Mouse (Mus musculus): ENCODE data around the gene Slc35f3. TPM values are rescaled to one million over a fixed set of nuclear protein-coding genes. Genes with fewer than 3 reads are reported as not detected.

Slc35f3 gene
- polyA plus RNA-seq, 1 experiment from 2014 or later = 1.5 TPM

- no peaks in the 10 kb centered on the region for H3K27me3 ChIP-seq (replicated peaks)
- 27% methylated on average over 1 of the region's 1 CpGs for WGBS
- no peak overlapping the region; the same call in 1 of the 2 replicates for H3K27ac ChIP-seq
- H3K9ac ChIP-seq = no peak overlapping the region
- no peak for ATAC-seq (ENCODE audit: insufficient read depth, low FRiP score, low read depth)
- H3K4me3 ChIP-seq (replicated peaks) = no peak overlapping the region
- no peak overlapping the region for H3K4me2 ChIP-seq
- H3K4me1 ChIP-seq = no peaks in the 10 kb centered on the region
- H3K9me3 ChIP-seq = no peaks in the 10 kb centered on the region
- no peaks in the 10 kb centered on the region for H3K36me3 ChIP-seq
Measured at GRCm38 (mm10) chr8:126341200-126341599, 42.8 kb downstream of the Slc35f3 start.

GRCm38 (mm10) chr8:126343427-126343826 is 45.1 kb downstream of the Slc35f3 start:
- Histone ChIP-seq H3K27ac (no peak overlapping the region), H3K36me3 (no peaks in the 10 kb centered on the region), H3K27me3 (replicated peaks) (no peaks in the 10 kb centered on the region), H3K9ac (no peak overlapping the region), H3K9me3 (no peaks in the 10 kb centered on the region), H3K4me3 (replicated peaks) (no peak overlapping the region), H3K4me1 (no peaks in the 10 kb centered on the region), H3K4me2 (no peak overlapping the region)
- 78% methylated on average over 5 of the region's 5 CpGs for WGBS
- ATAC-seq (ENCODE audit: insufficient read depth, low FRiP score, low read depth) = no peak

GRCm38 (mm10) chr8:126345100-126345499 is 46.7 kb downstream of the Slc35f3 start:
- Histone ChIP-seq H3K27me3 (replicated peaks) (no peaks in the 10 kb centered on the region), H3K27ac (no peak overlapping the region), H3K9me3 (no peaks in the 10 kb centered on the region), H3K36me3 (no peaks in the 10 kb centered on the region), H3K4me3 (replicated peaks) (no peak overlapping the region), H3K4me1 (no peaks in the 10 kb centered on the region), H3K9ac (no peak overlapping the region), H3K4me2 (no peak overlapping the region)
- no peak for ATAC-seq (ENCODE audit: insufficient read depth, low FRiP score, low read depth)
- WGBS = 60% methylated on average over 4 of the region's 4 CpGs

GRCm38 (mm10) chr8:126353259-126353658 is 54.9 kb downstream of the Slc35f3 start:
- no peak for ATAC-seq (ENCODE audit: insufficient read depth, low FRiP score, low read depth)

GRCm38 (mm10) chr8:126357946-126358345 is 59.6 kb downstream of the Slc35f3 start:
- no peak for ATAC-seq (ENCODE audit: insufficient read depth, low FRiP score, low read depth)
- Histone ChIP-seq H3K4me3 (replicated peaks) (no peak overlapping the region), H3K9me3 (no peaks in the 10 kb centered on the region), H3K36me3 (no peaks in the 10 kb centered on the region), H3K9ac (no peak overlapping the region), H3K27me3 (replicated peaks) (no peaks in the 10 kb centered on the region), H3K27ac (no peak overlapping the region), H3K4me2 (no peak overlapping the region), H3K4me1 (no peaks in the 10 kb centered on the region)
- WGBS = 34% methylated on average over 3 of the region's 3 CpGs

More at GRCm38 (mm10) chr8:126353259-126353658, 54.9 kb downstream of the Slc35f3 start:
- H3K4me1 ChIP-seq = no peaks in the 10 kb centered on the region
- H3K9ac ChIP-seq = no peak overlapping the region
- H3K27me3 ChIP-seq (replicated peaks) = no peaks in the 10 kb centered on the region
- no peaks in the 10 kb centered on the region for H3K36me3 ChIP-seq
- no peak overlapping the region for H3K4me2 ChIP-seq
- H3K4me3 ChIP-seq (replicated peaks) = no peak overlapping the region
- no peak overlapping the region for H3K27ac ChIP-seq
- H3K9me3 ChIP-seq = no peaks in the 10 kb centered on the region
- WGBS = 70% methylated on average over 1 of the region's 1 CpGs

GRCm38 (mm10) chr8:126359296-126359695 is 60.9 kb downstream of the Slc35f3 start:
- Histone ChIP-seq H3K9ac (no peak overlapping the region), H3K4me1 (no peaks in the 10 kb centered on the region), H3K27me3 (replicated peaks) (no peaks in the 10 kb centered on the region), H3K4me3 (replicated peaks) (no peak overlapping the region), H3K27ac (no peak overlapping the region), H3K4me2 (no peak overlapping the region), H3K36me3 (no peaks in the 10 kb centered on the region), H3K9me3 (no peaks in the 10 kb centered on the region)
- WGBS = 71% methylated on average over 6 of the region's 6 CpGs
- ATAC-seq (ENCODE audit: insufficient read depth, low FRiP score, low read depth) = no peak

GRCm38 (mm10) chr8:126360106-126360505 is 61.7 kb downstream of the Slc35f3 start:
- Histone ChIP-seq H3K4me3 (replicated peaks) (no peak overlapping the region), H3K27me3 (replicated peaks) (no peaks in the 10 kb centered on the region), H3K9me3 (no peaks in the 10 kb centered on the region), H3K9ac (no peak overlapping the region), H3K27ac (no peak overlapping the region), H3K4me2 (no peak overlapping the region), H3K4me1 (no peaks in the 10 kb centered on the region), H3K36me3 (no peaks in the 10 kb centered on the region)
- WGBS = 52% methylated on average over 11 of the region's 11 CpGs
- no peak for ATAC-seq (ENCODE audit: insufficient read depth, low FRiP score, low read depth)

- WGBS = 54% methylated on average over 5 of the region's 5 CpGs
- Histone ChIP-seq H3K9ac (no peak overlapping the region), H3K27me3 (replicated peaks) (no peaks in the 10 kb centered on the region), H3K36me3 (no peaks in the 10 kb centered on the region), H3K4me1 (no peaks in the 10 kb centered on the region), H3K4me2 (no peak overlapping the region), H3K27ac (no peak overlapping the region), H3K4me3 (replicated peaks) (no peak overlapping the region), H3K9me3 (no peaks in the 10 kb centered on the region)
- no peak for ATAC-seq (ENCODE audit: insufficient read depth, low FRiP score, low read depth)
Measured at GRCm38 (mm10) chr8:126360701-126361100, 62.3 kb downstream of the Slc35f3 start.

- Histone ChIP-seq H3K4me3 (replicated peaks) (no peak overlapping the region), H3K4me2 (no peak overlapping the region), H3K4me1 (no peaks in the 10 kb centered on the region), H3K9me3 (no peaks in the 10 kb centered on the region), H3K36me3 (no peaks in the 10 kb centered on the region), H3K27me3 (replicated peaks) (no peaks in the 10 kb centered on the region), H3K27ac (no peak overlapping the region), H3K9ac (no peak overlapping the region)
- 65% methylated on average over 3 of the region's 3 CpGs for WGBS
- ATAC-seq (ENCODE audit: insufficient read depth, low FRiP score, low read depth) = no peak
Measured at GRCm38 (mm10) chr8:126366251-126366650, 67.9 kb downstream of the Slc35f3 start.

GRCm38 (mm10) chr8:126368349-126369054 is 70.1 kb downstream of the Slc35f3 start:
- no peak overlapping the region for H3K4me3 ChIP-seq (replicated peaks)
- no peak overlapping the region for H3K4me2 ChIP-seq
- no peak overlapping the region for H3K9ac ChIP-seq
- ATAC-seq (ENCODE audit: insufficient read depth, low FRiP score, low read depth) = no peak
- no peaks in the 10 kb centered on the region for H3K9me3 ChIP-seq
- H3K27me3 ChIP-seq (replicated peaks) = no peaks in the 10 kb centered on the region
- H3K36me3 ChIP-seq = no peaks in the 10 kb centered on the region
- no peak overlapping the region for H3K27ac ChIP-seq
- 75% methylated on average over 10 of the region's 10 CpGs for WGBS
- no peaks in the 10 kb centered on the region for H3K4me1 ChIP-seq

- no peaks in the 10 kb centered on the region for H3K9me3 ChIP-seq
- H3K27ac ChIP-seq = no peak overlapping the region
- no peak overlapping the region for H3K4me2 ChIP-seq
- no peak for ATAC-seq (ENCODE audit: insufficient read depth, low FRiP score, low read depth)
- 82% methylated on average over 3 of the region's 3 CpGs for WGBS
- H3K36me3 ChIP-seq = no peaks in the 10 kb centered on the region
- no peak overlapping the region for H3K9ac ChIP-seq
- H3K4me1 ChIP-seq = no peaks in the 10 kb centered on the region
- H3K27me3 ChIP-seq (replicated peaks) = no peaks in the 10 kb centered on the region
- H3K4me3 ChIP-seq (replicated peaks) = no peak overlapping the region
Measured at GRCm38 (mm10) chr8:126371871-126372270, 73.5 kb downstream of the Slc35f3 start.

- Histone ChIP-seq H3K27ac (no peak overlapping the region), H3K9ac (no peak overlapping the region), H3K9me3 (no peaks in the 10 kb centered on the region), H3K4me3 (replicated peaks) (no peak overlapping the region), H3K4me2 (no peak overlapping the region), H3K27me3 (replicated peaks) (no peaks in the 10 kb centered on the region), H3K4me1 (no peaks in the 10 kb centered on the region), H3K36me3 (no peaks in the 10 kb centered on the region)
- whole genome bisulfite sequencing = 80% methylated on average over 6 of the region's 6 CpGs
- no peak for ATAC-seq (ENCODE audit: insufficient read depth, low FRiP score, low read depth)
Measured at GRCm38 (mm10) chr8:126379580-126379979, 81.2 kb downstream of the Slc35f3 start.

- Histone ChIP-seq H3K4me1 (no peaks in the 10 kb centered on the region), H3K9me3 (no peaks in the 10 kb centered on the region), H3K9ac (no peak overlapping the region), H3K36me3 (no peaks in the 10 kb centered on the region), H3K27ac (no peak overlapping the region), H3K4me2 (no peak overlapping the region), H3K27me3 (replicated peaks) (no peaks in the 10 kb centered on the region), H3K4me3 (replicated peaks) (no peak overlapping the region)
- WGBS = 25% methylated on average over 2 of the region's 2 CpGs
- no peak for ATAC-seq (ENCODE audit: insufficient read depth, low FRiP score, low read depth)
Measured at GRCm38 (mm10) chr8:126380141-126380540, 81.8 kb downstream of the Slc35f3 start.
